Mouse (Mus musculus): Measurements from ENCODE around the gene Dus2.
"Not testable (repeated sequence)": the region's sequence is repeated elsewhere in the genome, so short reads cannot be mapped to it uniquely, and the experiment has no call there.

The Dus2 gene

DNA sequence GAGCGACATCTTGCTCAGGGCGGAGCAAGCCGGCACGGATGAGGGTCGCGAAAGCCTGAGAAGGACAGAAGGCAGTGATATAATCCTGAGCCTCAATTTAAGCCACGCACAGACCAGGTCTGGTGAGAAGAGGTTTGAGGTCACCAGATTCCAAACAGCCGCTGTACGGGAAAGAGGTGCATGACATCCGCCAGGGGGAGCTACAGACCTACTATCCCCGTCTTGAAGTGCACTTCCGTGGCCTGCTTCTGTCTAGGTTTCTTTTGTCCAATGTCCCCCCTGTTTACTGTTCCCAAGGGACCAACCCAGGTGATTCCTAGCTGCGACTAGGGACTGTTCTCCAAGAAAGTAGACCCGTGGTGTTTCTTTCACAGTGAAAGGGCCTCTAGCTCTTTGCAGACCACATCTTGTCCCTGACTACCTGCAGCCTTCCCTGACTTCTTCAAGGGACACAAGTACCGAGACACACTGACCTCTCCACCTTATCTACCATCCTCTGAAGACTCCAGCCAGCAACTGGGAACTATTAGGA is at the start of gene Dus2:
Dus2 (plus strand) TSS at position 482 of the 532 bp plus-strand sequence.
- DNase-seq = peak; percentile 82

- DNase-seq = no peak
Observed at GRCm38 (mm10) chr8:105942026-105942425, 49.1 kb upstream of the Dus2 start.

- no peak for DNase-seq
Observed at GRCm38 (mm10) chr8:105942542-105942941, 48.6 kb upstream of the Dus2 start.

- DNase-seq = no peak
Observed at GRCm38 (mm10) chr8:105943321-105943739, 47.8 kb upstream of the Dus2 start, which contains the start of gene Lcat. Lcat (minus strand) TSS chr8:105943382.

GRCm38 (mm10) chr8:105949350-105949749 is 41.8 kb upstream of the Dus2 start:
- no peak for DNase-seq

GRCm38 (mm10) chr8:105951057-105951659 is 40.0 kb upstream of the Dus2 start:
- peak; percentile 38 for DNase-seq

DNA sequence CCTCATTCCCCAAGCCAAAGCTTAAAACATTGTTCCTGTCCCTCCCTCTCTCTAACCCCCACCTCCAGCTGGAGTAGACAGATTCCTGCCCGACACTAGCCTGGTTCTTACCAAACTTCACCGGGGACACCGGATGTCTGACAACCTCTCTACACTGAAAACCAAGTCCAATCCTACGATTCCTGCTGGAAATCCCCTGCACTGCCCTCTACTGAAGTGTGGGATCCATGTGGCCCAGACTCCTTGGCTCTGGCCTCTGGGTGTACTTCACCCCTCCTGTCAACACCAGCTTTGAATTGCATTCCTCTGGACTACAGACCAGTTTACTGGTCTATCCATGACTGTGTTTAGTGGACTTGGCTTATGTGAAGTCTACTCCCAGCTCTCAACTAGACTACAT is 34.6 kb upstream of the Dus2 start:
- no peak for DNase-seq

DNA sequence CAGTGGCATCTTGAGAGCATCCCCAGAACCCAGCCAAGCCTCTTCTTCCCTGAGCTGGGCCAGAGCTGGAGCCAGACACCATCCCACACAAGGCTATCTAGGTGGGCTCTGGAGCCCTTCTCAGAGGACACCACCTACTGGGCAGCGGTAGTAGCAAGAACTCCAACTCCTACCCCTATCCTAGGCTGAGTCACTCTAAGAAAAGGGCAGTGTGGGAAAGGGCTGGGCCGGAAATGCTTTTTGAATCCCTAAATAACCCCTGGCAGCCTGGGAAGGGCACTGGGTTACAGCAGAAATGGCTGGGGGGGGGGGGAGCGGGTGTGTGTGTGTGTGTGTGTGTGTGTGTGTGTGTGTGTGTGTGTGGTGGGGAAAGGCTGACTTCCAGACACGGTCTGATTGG is 33.3 kb upstream of the Dus2 start:
- DNase-seq = peak; percentile 49

DNA sequence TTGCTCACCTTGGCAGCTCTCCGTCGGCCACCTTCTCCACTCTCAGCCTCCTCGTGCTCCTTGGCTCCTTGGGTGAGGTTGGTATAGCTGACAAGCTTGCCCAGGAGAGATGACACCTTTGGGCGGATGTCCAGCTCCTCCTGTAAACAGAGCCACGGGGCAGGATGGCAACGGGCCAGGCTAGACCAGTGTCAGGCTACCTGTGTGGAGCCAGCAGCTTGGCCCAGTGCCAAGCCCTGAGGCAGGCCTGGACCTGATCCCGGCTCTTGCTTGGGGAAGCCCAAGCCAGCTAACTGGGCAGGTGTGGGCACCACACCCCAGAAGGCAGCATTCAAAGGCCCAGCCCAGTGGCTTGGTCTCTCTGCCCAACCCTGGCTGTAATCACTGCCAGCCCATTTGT is 31.8 kb upstream of the Dus2 start:
- peak; percentile 85 for DNase-seq

GRCm38 (mm10) chr8:105961101-105961500 is 30.0 kb upstream of the Dus2 start:
- DNase-seq = no peak

DNA sequence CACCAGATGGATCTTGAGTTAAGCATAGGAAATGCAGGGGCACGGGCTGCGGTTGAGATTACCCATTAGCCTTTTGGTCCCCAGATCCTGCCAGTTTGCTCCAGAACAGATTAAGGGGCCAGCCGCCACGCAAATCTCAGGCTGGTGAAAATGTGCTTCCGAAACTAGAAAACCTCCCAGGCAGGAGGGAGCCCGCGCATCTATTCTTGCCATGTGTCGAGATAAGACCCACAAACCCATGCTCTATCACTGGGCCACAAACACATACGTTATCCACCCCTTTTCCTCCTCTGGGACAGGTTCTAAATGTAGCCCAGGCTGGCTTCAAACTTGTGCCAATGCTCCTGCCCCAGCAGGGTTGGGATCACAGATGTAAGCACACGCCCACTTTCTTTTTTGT is 29.6 kb upstream of the Dus2 start:
- no peak for DNase-seq

- no peak for DNase-seq
Observed at GRCm38 (mm10) chr8:105964506-105965265, 26.5 kb upstream of the Dus2 start.

DNA sequence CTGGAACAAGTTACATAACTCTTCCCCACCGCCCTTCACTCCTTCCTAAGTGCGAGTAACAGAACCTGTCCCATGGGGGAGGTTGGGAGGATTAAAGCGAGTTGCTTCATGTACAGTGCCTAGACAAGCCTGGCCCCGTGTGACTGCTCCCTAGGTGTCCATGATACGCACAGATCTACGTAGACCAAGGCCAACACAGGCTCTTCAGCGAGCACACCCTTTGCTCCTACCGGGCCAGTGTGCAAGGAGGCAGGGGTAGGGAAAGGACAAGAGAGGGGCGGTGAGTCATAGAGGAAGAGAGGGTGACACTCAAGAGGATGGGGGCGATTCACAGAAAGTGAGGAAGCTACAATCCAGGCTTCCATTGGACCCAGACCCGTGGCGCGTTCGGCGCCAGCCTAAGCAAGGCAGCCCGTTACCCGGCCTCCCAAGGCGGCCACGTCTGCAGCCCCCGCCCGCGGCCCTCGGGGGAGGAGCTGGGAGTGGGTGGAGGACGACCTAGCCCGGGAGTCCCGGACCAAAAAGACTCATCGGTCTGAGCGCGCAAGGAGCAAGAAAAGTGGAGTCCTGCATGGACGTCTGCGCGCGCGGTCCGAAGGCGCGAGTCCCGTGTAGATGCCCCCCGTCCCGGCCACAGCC is 25.8 kb upstream of the Dus2 start:
- DNase-seq = peak; percentile 56

DNA sequence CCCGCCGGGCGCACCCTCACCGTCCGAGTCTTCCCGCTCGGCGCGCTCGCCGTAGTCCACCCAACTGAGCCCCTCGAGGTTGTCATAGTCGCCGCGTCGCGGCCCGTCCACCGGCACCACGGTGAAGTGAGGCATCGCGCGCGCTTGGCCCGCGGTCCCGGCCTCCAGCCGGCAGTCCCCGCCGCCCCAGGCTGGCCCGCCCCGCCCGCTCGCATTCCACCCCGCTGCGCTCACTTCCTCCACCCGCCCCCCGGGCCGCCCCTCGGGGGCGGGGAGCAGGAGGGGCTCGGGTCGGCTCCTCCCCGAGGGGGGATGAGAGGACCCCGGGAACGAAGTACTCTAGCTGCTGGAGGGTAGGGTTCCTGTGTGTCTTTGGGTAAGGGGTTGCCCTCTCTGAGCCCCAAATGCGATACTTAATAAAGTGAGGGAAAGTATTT is 25.2 kb upstream of the Dus2 start, which contains the start of gene Slc12a4:
Slc12a4 (minus strand) TSS at position 193 of the 437 bp plus-strand sequence.
- peak; percentile 77 for DNase-seq

- DNase-seq = no peak
Observed at GRCm38 (mm10) chr8:105966692-105967311, 24.3 kb upstream of the Dus2 start.

GRCm38 (mm10) chr8:105969367-105969766 is 21.8 kb upstream of the Dus2 start:
- DNase-seq = no peak

GRCm38 (mm10) chr8:105971019-105971720 is 20.0 kb upstream of the Dus2 start:
- DNase-seq = no peak

- DNase-seq = no peak
Observed at GRCm38 (mm10) chr8:105975363-105975762, 15.8 kb upstream of the Dus2 start.

GRCm38 (mm10) chr8:105979325-105979724 is 11.8 kb upstream of the Dus2 start, which contains the start of gene Dpep3:
Dpep3 (minus strand) TSS chr8:105979429.
- no peak for DNase-seq

- DNase-seq = no peak
Observed at GRCm38 (mm10) chr8:105981146-105981545, 10.0 kb upstream of the Dus2 start.

DNA sequence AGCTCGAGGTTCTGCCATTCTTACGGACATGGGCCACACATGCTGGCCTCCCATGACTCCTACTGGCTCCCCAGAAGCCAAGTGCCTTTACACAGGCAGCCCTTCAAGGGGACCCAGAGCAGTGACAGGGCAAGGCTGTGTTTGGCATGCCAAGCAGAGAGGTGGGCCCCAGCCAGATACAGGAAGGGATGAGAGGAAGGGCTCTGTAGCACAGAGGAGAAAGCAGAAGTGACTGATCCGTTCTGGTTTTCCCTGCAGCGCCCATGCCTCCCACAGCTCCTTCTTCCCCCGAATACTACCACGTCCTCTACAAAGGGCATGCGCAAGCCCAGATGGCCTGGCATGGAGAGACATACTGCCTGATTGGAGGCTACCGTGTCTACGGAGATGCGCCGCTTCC is 7.7 kb upstream of the Dus2 start:
- not testable (repeated sequence) for DNase-seq

- DNase-seq = no peak
Observed at GRCm38 (mm10) chr8:105988546-105988945, 2.6 kb upstream of the Dus2 start.
